Mouse (Mus musculus) CH12.LX (cell line): ENCODE measurements around the gene 2700097O09Rik. TPM values are rescaled to one million over a fixed set of nuclear protein-coding genes. Genes with fewer than 3 reads are reported as not detected.

ENCODE experiments used
- DNase-seq: peaks from one replicate; pipeline ENCODE4 v3.0.0-alpha.2; 2013; ENCODE audit errors: extremely low read depth
- H3K27ac ChIP-seq: 2 replicates; pipeline ENCODE4 v1.5.1; 2012; ENCODE audit warnings: low read depth, mild to moderate bottlenecking, control low read depth, moderate library complexity; ENCODE audit not compliant: insufficient read depth
- H3K27me3 ChIP-seq: replicated peaks from 2 replicates; pipeline ENCODE3; 2012; ENCODE audit warnings: inconsistent platforms
- H3K36me3 ChIP-seq, 2 experiments: replicated peaks in 1 of 2; 2 replicates each; pipeline versions ENCODE3 to v1.6.1; 2012; ENCODE audit warnings: inconsistent platforms in 1 of 2, low read length in 1 of 2, mild to moderate bottlenecking in 1 of 2, mixed read lengths in 1 of 2, moderate library complexity in 1 of 2; ENCODE audit not compliant: control insufficient read depth in 1 of 2, insufficient read depth in 1 of 2
- H3K4me1 ChIP-seq, 2 experiments: 2 replicates each; pipeline ENCODE4 v1.6.1; 2012; ENCODE audit warnings: inconsistent platforms in 1 of 2, moderate library complexity in 1 of 2; ENCODE audit not compliant: insufficient read depth in 2 of 2, control insufficient read depth in 1 of 2
- H3K4me2 ChIP-seq: 2 replicates; pipeline ENCODE4 v1.6.1; 2012; ENCODE audit warnings: low read depth, mild to moderate bottlenecking, control low read depth; ENCODE audit not compliant: poor library complexity, insufficient read depth, severe bottlenecking
- H3K4me3 ChIP-seq, 3 experiments: fragments of 150-350 bp in 1 of 3; sonication (generic) in 1 of 3; replicated peaks in 1 of 3; 2 replicates each; pipeline versions ENCODE3 to v1.5.1; 2011 to 2012; ENCODE audit warnings: low read depth in 2 of 3, low read length in 2 of 3, mild to moderate bottlenecking in 2 of 3, moderate library complexity in 2 of 3, control low read depth in 1 of 3, improper control_type of control experiment in 1 of 3, inconsistent platforms in 1 of 3, mixed read lengths in 1 of 3; ENCODE audit not compliant: poor library complexity in 1 of 3
- H3K79me2 ChIP-seq: replicated peaks from 2 replicates; pipeline ENCODE4 v1.6.1; 2012; ENCODE audit warnings: mild to moderate bottlenecking, moderate library complexity; ENCODE audit not compliant: control insufficient read depth, poor library complexity, insufficient read depth, severe bottlenecking; ENCODE audit errors: extremely low read depth
- H3K9ac ChIP-seq: 2 replicates; pipeline ENCODE4 v1.6.1; 2012; ENCODE audit warnings: low read depth, mild to moderate bottlenecking, control low read depth, moderate library complexity; ENCODE audit not compliant: insufficient read depth
- H3K9me3 ChIP-seq: replicated peaks from 2 replicates; pipeline ENCODE3; 2012; ENCODE audit warnings: low read length, inconsistent platforms, mixed read lengths
- BHLHE40 ChIP-seq: IDR thresholded peaks from 2 replicates; pipeline ENCODE4 v1.6.1; 2011; ENCODE audit warnings: mild to moderate bottlenecking, low read depth, low read length, improper control_type of control experiment
- CHD2 ChIP-seq: IDR thresholded peaks from 2 replicates; pipeline ENCODE4 v1.6.1; 2011; ENCODE audit warnings: low read length, improper control_type of control experiment
- CTCF ChIP-seq, 2 experiments: IDR thresholded peaks in 1 of 2; conservative IDR thresholded peaks in 1 of 2; 2 replicates each; pipeline ENCODE4 v1.5.1; 2011 to 2012; ENCODE audit warnings: low read depth in 2 of 2, low read length in 2 of 2, improper control_type of control experiment in 1 of 2, inconsistent platforms in 1 of 2, mild to moderate bottlenecking in 1 of 2, moderate library complexity in 1 of 2
- ELF1 ChIP-seq: IDR thresholded peaks from 2 replicates; pipeline ENCODE4 v1.6.1; 2014; ENCODE audit warnings: low read depth, mild to moderate bottlenecking, inconsistent platforms, low read length, improper control_type of control experiment
- ETS1 ChIP-seq: conservative IDR thresholded peaks from 2 replicates; pipeline ENCODE4 v1.6.1; 2012; ENCODE audit warnings: low read depth, mild to moderate bottlenecking, inconsistent platforms, low read length, improper control_type of control experiment, moderate library complexity
- JUN ChIP-seq: IDR thresholded peaks from 2 replicates; pipeline ENCODE4 v1.6.1; 2011; ENCODE audit warnings: low read depth, mild to moderate bottlenecking, low read length, improper control_type of control experiment, moderate library complexity; ENCODE audit not compliant: insufficient read depth
- JUND ChIP-seq: conservative IDR thresholded peaks from 2 replicates; pipeline ENCODE4 v1.6.1; 2011; ENCODE audit warnings: low read depth, low read length, improper control_type of control experiment
- MAX ChIP-seq: IDR thresholded peaks from 2 replicates; pipeline ENCODE4 v1.6.1; 2011; ENCODE audit warnings: low read length, improper control_type of control experiment
- POLR2A ChIP-seq: IDR thresholded peaks from 2 replicates; pipeline ENCODE4 v1.6.1; 2011; ENCODE audit warnings: low read depth, mild to moderate bottlenecking, improper control_type of control experiment, low read length
- SIN3A ChIP-seq: IDR thresholded peaks from 2 replicates; pipeline ENCODE4 v1.6.1; 2012; ENCODE audit warnings: low read length, improper control_type of control experiment, inconsistent platforms
- TCF12 ChIP-seq: IDR thresholded peaks from 2 replicates; pipeline ENCODE4 v1.6.1; 2014; ENCODE audit warnings: low read depth, mild to moderate bottlenecking, inconsistent platforms, low read length, improper control_type of control experiment
- USF2 ChIP-seq: conservative IDR thresholded peaks from 2 replicates; pipeline ENCODE4 v1.6.1; 2011; ENCODE audit warnings: low read depth, low read length, improper control_type of control experiment
- ZKSCAN1 ChIP-seq: IDR thresholded peaks from 2 replicates; pipeline ENCODE4 v1.6.1; 2012; ENCODE audit warnings: low read depth, inconsistent platforms, low read length, improper control_type of control experiment, borderline replicate concordance
- ZMIZ1 ChIP-seq: IDR thresholded peaks from 2 replicates; pipeline ENCODE4 v1.6.1; 2012; ENCODE audit warnings: low read depth, mild to moderate bottlenecking, inconsistent platforms, low read length, improper control_type of control experiment
- dilution Hi-C: fragments of 300-500 bp; cut with MboI; formaldehyde crosslinking; loops from 2 replicates; pipeline ENCODE4 v1.14.3; 2020; ENCODE audit warnings: low sequenced_read_pairs; ENCODE audit not compliant: extremely low pct_unique_long_range_greater_than_20kb, extremely low pct_ligation_motif_present
- in situ Hi-C: fragments of 300-500 bp; cut with MboI; formaldehyde crosslinking; loops from 3 replicates; pipeline ENCODE4 v1.14.3; 2019; ENCODE audit warnings: low sequenced_read_pairs, low pct_ligation_motif_present, low pct_unique_long_range_greater_than_20kb, mixed read lengths
- polyA plus RNA-seq: library from polyadenylated mRNA; unstranded; fragments of >175 nt; gene quantifications from 2 replicates; pipeline ENCODE4 v1.2.1, GENCODE M21; 2012; ENCODE audit warnings: low read depth; ENCODE audit not compliant: insufficient read length
- total RNA-seq, 2 experiments: library from RNA; depleted of rRNA; stranded (reverse); fragments of 300-350 nt in 1 of 2; fragments of >200 nt in 1 of 2; gene quantifications; 2 replicates each; pipeline ENCODE4 v1.2.3; 2012 to 2014

2700097O09Rik gene
- total and polyA plus RNA-seq, 3 experiments, result 13.7 to 35.9 (median 14.8) TPM

GRCm38 (mm10) chr12:54995965-54996364 lies 83.9 kb downstream of the 2700097O09Rik start:
- no peak for DNase-seq
- Histone ChIP-seq H3K79me2 (no peaks in the 10 kb centered on the region), H3K36me3 (no peaks in the 10 kb centered on the region), H3K9me3 (no peaks in the 10 kb centered on the region), H3K4me1 (peaks cover 10 to 50% of the 10 kb centered on the region in 2 experiments)
- dilution Hi-C loops, result no loop called here
- TF ChIP-seq JUND, result no peak
- no peak for TF ChIP-seq ZKSCAN1
- no peak for TF ChIP-seq USF2
- no peak for TF ChIP-seq SIN3A
- TF ChIP-seq ETS1, result no peak
- TF ChIP-seq ELF1, result no peak
- no peak for TF ChIP-seq MAX
- TF ChIP-seq CHD2, result no peak
- no peak for TF ChIP-seq BHLHE40
- TF ChIP-seq TCF12, result no peak
- TF ChIP-seq ZMIZ1, result no peak
- TF ChIP-seq CTCF (conservative IDR thresholded peaks at IDR 0.05 in 1 of 2, IDR thresholded peaks at IDR 0.05 in 1 of 2; ENCODE audit: low read depth in 2 of 2, low read length in 2 of 2), result no peak
- no peak for TF ChIP-seq POLR2A
- TF ChIP-seq JUN, result no peak
- TF ChIP-seq, all 38 proteins: peak for 0
- no peak overlapping the region for H3K4me2 ChIP-seq
- H3K27me3 ChIP-seq, result no peaks in the 10 kb centered on the region
- no peak overlapping the region for H3K4me3 ChIP-seq
- no peak overlapping the region for H3K27ac ChIP-seq
- in situ Hi-C loops, result no loop called here
- no peak overlapping the region for H3K9ac ChIP-seq

Other genes with a start within 250 kb of the 2700097O09Rik start
- 6.1 and 7.1 TPM in 2 replicates for gene Cfl2, start 217.2 kb downstream of the 2700097O09Rik start, total RNA-seq (2012; rRNA removed)
- 24.2 and 25.2 TPM in 2 replicates for gene Cfl2, start 217.2 kb downstream of the 2700097O09Rik start, total RNA-seq (2014; rRNA removed)
- 13.8 and 16.1 TPM in 2 replicates for gene Cfl2, start 217.2 kb downstream of the 2700097O09Rik start, polyA plus RNA-seq
- not detected in 2 replicates for gene Gm20403, start 93.6 kb downstream of the 2700097O09Rik start, total RNA-seq (2012; rRNA removed)
- not detected in 2 replicates for gene Gm20403, start 93.6 kb downstream of the 2700097O09Rik start, total RNA-seq (2014; rRNA removed)
- gene Gm20403, start 93.6 kb downstream of the 2700097O09Rik start, polyA plus RNA-seq, result not detected in 2 replicates
- 41.7 and 51.2 TPM in 2 replicates for gene Baz1a, start 65.8 kb downstream of the 2700097O09Rik start, total RNA-seq (2012; rRNA removed)
- 89.0 and 95.0 TPM in 2 replicates for gene Baz1a, start 65.8 kb downstream of the 2700097O09Rik start, total RNA-seq (2014; rRNA removed)
- gene Baz1a, start 65.8 kb downstream of the 2700097O09Rik start, polyA plus RNA-seq, result 55.6 and 56.0 TPM in 2 replicates
- 70.7 and 78.6 TPM in 2 replicates for gene Srp54a, start 152 bp upstream of the 2700097O09Rik start, total RNA-seq (2012; rRNA removed)
- 101 and 127 TPM in 2 replicates for gene Srp54a, start 152 bp upstream of the 2700097O09Rik start, total RNA-seq (2014; rRNA removed)
- 126 and 161 TPM in 2 replicates for gene Srp54a, start 152 bp upstream of the 2700097O09Rik start, polyA plus RNA-seq
- 11.1 and 11.8 TPM in 2 replicates for gene Fam177a, start 44.4 kb upstream of the 2700097O09Rik start, total RNA-seq (2012; rRNA removed)
- gene Fam177a, start 44.4 kb upstream of the 2700097O09Rik start, total RNA-seq (2014; rRNA removed), result 12.5 and 13.3 TPM in 2 replicates
- 3.6 TPM in 1 of 2 replicates, not detected in the other for gene Fam177a, start 44.4 kb upstream of the 2700097O09Rik start, polyA plus RNA-seq
- 113 and 118 TPM in 2 replicates for gene Srp54b, start 75.0 kb upstream of the 2700097O09Rik start, total RNA-seq (2012; rRNA removed)
- gene Srp54b, start 75.0 kb upstream of the 2700097O09Rik start, total RNA-seq (2014; rRNA removed), result 49.4 and 62.8 TPM in 2 replicates
- 59.1 and 78.6 TPM in 2 replicates for gene Srp54b, start 75.0 kb upstream of the 2700097O09Rik start, polyA plus RNA-seq
- not detected in 2 replicates for gene 1700047I17Rik2, start 119.5 kb upstream of the 2700097O09Rik start, total RNA-seq (2012; rRNA removed)
- gene 1700047I17Rik2, start 119.5 kb upstream of the 2700097O09Rik start, total RNA-seq (2014; rRNA removed), result not detected in 2 replicates
- 15.1 and 17.6 TPM in 2 replicates for gene 1700047I17Rik2, start 119.5 kb upstream of the 2700097O09Rik start, polyA plus RNA-seq
- 47.7 and 53.5 TPM in 2 replicates for gene Srp54c, start 150.1 kb upstream of the 2700097O09Rik start, total RNA-seq (2012; rRNA removed)
- 104 and 107 TPM in 2 replicates for gene Srp54c, start 150.1 kb upstream of the 2700097O09Rik start, total RNA-seq (2014; rRNA removed)
- gene Srp54c, start 150.1 kb upstream of the 2700097O09Rik start, polyA plus RNA-seq, result 90.0 and 93.2 TPM in 2 replicates
- 25.7 and 27.9 TPM in 2 replicates for gene 1110008L16Rik, start 219.5 kb upstream of the 2700097O09Rik start, total RNA-seq (2012; rRNA removed)
- gene 1110008L16Rik, start 219.5 kb upstream of the 2700097O09Rik start, total RNA-seq (2014; rRNA removed), result 32.6 and 37.0 TPM in 2 replicates
- gene 1110008L16Rik, start 219.5 kb upstream of the 2700097O09Rik start, polyA plus RNA-seq, result 26.8 and 28.9 TPM in 2 replicates
- gene Ppp2r3c, start 222.9 kb upstream of the 2700097O09Rik start, total RNA-seq (2012; rRNA removed), result 13.7 and 17.0 TPM in 2 replicates
- 31.1 and 34.5 TPM in 2 replicates for gene Ppp2r3c, start 222.9 kb upstream of the 2700097O09Rik start, total RNA-seq (2014; rRNA removed)
- gene Ppp2r3c, start 222.9 kb upstream of the 2700097O09Rik start, polyA plus RNA-seq, result 29.9 and 36.8 TPM in 2 replicates